Mouse (Mus musculus) right cerebral cortex, postnatal 14 days (tissue): Measurements from ENCODE around the gene Wdcp.
"Not testable (repeated sequence)": the region's sequence is repeated elsewhere in the genome, so short reads cannot be mapped to it uniquely, and the experiment has no call there.

ENCODE experiments used
- DNase-seq: peaks from one replicate; pipeline ENCODE4 v3.0.0; 2022

Wdcp gene

GRCm38 (mm10) chr12:4842890-4843597, at the start of gene Wdcp:
Gene Wdcp, plus strand, starts transcription at chr12:4843303.
- peak; percentile 89 for DNase-seq

DNA sequence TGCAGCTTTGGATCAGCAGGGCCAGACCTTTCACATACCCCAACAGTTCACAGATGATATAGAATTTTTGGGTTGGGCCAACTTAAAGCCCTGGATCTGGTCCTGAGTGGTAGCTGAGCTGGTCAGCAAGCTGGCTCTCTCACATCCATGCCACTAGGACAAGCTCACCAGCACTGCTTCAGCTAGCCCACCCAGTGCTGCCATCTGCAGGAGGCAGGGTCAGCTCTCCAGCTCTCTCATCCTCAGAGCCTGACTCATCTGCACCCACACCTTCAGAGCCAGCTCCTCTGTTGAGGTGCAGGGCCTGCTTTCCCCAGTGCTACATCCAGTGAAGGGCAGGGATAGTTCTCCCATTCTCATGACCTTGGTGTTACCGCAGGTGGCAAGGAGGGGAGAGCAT, 49.4 kb upstream of the Wdcp start:
- peak; percentile 30 for DNase-seq

DNA sequence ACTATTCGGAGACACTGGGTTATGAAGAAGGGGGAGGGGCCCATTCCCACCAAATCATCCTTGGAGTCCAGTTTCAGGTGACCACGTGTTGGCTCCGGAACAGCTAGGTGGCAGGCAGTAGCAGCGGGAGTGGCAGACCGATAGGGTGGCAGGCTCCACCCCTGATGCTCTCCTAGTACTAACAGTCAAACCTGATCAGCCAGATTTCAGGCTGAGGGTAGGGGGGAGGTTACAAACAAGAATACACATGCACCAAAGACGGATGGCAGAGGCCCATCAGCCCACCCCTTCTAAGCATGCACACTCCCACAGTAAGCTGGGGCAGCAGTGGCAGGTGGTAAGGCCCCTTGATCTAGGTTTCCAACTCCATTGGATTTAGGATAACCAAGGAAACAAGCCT, 45.6 kb upstream of the Wdcp start:
- not testable (repeated sequence) for DNase-seq

- DNase-seq, result no peak
Measured at GRCm38 (mm10) chr12:4811036-4811435, 32.1 kb upstream of the Wdcp start.

DNA sequence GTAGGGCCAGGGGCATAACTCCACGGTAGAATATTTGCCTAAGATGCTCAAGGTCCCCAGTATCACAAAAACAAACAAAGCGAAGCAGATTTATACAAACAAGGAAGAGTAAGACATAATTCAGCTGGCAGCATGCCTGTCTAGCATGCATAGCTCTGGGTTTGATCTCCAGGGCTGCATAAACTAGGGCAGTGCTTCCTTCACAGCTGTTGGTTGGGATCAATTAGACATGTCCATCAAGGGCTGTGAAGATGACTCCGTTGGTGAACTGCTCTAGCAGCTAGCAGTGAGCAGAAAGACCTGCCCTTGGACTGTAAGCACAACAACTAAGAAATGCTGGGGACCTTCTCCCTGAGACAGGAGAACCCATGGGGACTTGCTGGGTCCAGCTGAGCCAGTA, 31.4 kb upstream of the Wdcp start:
- DNase-seq, result no peak

- DNase-seq, result no peak
Measured at GRCm38 (mm10) chr12:4813636-4814035, 29.5 kb upstream of the Wdcp start.

DNA sequence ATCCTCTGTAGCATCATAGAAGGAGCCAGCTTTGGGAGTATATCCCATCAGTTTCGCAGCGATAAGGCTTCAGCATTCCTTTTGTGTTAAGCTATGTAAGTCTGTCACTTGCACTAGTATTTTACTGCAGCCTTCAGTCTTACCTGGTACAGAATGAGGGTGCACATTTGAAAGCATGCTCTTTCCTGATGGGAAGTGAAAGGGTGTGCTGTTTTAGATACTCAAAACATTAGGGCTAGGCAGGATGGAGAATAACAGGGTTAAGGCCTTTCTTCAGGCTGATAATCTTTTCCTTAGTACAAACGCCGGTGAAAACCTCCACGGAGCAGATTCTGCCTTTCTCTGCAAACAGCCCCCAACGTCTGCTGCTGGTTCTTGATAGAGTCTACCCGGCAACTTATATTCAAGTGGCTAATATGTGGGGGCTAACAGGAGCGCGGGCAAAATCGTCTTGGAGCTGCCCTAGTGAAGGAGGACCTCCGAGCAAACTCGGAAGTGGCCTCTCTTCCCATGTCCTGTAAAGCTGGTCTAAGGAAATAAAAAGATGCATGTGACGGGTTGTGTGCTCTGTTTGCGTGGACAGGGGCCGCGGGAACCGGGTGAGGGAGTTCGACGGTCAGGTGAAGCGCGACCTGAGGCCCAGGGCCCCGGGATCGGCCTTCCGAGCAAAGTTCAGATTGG, 26.3 kb upstream of the Wdcp start:
- no peak for DNase-seq

DNA sequence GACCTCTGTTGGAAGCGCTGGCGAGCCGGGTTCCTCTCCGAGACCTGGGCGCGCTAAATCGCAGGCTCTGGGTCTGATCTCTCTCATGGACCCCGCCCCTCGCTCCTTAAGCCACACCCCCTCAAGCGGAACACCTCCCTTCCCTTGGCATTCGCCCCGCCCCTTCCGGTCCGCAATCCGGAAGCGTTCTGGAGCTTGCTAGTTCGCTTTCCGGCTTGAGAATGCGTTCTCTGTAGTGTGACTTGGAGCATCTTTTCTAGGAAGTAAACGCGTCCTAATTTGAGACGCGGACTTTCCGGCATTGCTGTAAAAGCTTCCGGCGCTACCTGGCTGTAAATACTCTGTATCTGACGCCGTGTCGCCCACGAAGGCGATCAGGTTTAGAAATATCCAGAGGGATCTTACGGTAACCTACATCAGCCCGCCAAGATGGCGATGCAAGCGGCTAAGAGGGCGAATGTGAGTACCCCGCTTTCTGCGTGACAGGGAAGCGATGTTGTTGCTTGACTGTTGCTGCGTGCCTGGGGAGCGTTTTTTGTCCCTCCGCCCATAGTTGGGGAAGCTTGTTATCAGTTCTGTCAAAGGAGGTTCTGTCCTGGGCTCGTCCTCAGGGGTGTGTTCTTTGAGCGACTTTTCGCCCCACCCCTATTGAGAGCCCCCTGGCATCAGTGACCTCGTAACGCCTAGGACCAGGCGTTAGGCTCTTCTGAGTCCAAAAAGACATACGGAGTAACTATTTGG, 25.6 kb upstream of the Wdcp start, which contains the start of gene Sf3b6:
TSS of gene Sf3b6 (plus strand) at position 184 of the 741 bp plus-strand sequence.
- peak; percentile 97 for DNase-seq

DNA sequence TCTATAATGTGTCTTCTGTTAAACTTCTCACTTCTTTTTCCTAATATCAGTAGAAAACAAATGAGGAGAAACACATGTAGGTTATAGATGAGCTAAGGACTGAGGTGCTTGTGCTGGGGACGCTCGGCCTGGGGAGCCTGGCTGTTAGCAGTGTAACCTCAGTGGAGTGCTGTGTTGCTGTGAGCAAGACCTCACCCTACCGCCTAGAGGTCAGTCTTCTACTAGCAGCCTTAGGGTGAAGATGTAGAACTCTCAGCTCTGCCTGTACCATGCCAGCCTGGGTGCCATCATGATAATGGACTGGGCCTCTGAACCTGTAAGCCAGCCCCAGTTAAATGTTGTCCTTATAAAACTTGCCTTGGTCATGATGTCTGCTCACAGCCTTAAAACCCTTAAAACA, 15.8 kb upstream of the Wdcp start:
- no peak for DNase-seq

DNA sequence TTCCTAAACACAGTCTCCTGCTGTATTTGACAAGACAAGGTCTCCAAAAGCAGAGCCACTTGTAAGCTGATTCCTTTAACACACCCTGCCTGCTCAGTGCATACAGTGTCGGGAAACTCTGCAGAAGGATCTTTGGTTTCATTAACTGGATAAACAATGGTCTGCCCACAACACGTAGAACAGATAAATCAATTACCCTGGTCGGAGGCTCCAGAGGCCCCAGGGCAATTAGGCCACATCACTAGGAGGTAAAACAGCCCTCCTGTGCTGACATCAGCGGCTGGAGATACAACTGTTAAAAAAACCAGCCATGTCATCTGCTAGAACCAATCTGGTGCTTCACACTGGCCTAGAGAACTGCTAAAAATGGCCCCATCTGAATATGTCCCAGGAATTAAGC, 6.1 kb upstream of the Wdcp start:
- no peak for DNase-seq

GRCm38 (mm10) chr12:4840010-4840409, 3.1 kb upstream of the Wdcp start:
- no peak for DNase-seq

DNA sequence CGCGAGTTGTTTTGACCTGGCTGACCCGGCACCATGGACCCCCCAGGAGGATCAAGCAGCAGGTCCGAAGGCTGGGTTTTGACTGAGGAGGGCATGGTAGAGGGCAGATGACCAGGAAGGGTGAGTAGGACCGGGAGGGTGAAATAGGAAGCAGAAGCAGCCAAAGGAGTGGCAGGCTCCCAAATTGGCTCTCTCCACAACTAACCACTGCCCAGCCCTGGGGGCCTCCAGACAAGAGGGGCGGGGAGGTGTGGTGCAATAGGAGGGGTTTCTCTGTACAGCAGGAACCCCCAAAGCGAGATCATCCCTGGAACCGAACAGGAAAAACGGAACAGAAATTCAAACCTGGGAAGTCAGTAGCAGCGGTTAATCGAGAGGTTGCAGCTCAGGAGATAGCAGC, 2.4 kb upstream of the Wdcp start:
- no peak for DNase-seq

- peak; percentile 49 for DNase-seq
Measured at GRCm38 (mm10) chr12:4841392-4841887, 1.7 kb upstream of the Wdcp start, which contains the start of gene Fkbp1b. Gene Fkbp1b, minus strand, starts transcription at chr12:4841591.

DNA sequence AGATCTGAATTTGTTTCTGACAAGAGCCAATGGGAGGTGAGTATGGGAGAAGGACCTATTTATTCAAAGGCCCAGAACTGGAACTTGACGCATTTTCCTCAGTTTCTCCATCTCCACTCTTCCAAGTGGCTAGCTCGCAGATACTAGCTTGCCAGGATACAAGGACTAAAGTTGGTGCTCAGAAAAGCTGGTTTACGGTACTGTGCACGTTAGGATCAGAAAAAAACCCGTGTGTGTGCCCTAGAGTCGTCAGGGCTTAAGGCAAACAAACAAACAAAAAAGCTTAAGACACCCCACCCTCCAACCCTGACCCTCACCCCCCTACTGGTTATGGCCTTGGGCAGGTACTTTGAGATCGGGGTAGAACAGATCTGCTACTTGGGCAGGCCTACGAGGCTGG, 647 bp upstream of the Wdcp start:
- no peak for DNase-seq

GRCm38 (mm10) chr12:4843741-4844140, 638 bp downstream of the Wdcp start:
- peak; percentile 40 for DNase-seq

DNA sequence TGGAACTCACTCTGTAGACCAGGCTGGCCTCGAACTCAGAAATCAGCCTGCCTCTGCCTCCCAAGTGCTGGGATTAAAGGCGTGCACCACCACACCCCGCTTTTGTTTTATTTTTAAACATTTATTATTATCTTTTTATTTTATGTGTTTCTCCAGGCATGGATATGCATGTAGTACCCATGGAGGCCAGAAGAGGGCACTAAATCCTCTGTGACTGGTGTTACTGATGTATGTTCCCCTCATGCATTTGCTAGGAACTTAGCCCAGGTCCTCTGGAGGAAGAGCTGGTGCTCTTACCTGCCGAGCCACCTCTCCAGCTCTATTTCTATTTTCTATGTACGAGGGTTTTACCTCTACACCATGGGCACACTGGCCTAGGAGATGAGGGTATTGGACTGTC, 13.1 kb downstream of the Wdcp start:
- no peak for DNase-seq

DNA sequence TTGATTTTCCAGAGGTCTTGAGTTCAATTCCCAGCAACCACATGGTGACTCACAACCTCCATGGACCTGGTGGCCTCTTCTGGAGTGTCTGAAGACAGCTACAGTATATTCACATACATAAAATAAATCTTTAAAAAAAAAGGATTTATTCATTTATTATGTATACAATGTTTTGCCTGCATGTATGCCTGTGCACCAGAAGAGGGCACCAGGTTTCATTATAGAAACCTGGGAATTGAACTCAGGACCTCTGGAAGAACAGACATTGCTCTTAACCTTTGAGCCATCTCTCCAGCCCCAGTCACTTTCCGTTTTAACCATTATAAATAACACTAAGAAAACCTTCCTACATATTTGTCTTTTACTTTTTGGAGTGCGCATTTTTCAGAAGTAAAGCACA, 13.7 kb downstream of the Wdcp start:
- no peak for DNase-seq

DNA sequence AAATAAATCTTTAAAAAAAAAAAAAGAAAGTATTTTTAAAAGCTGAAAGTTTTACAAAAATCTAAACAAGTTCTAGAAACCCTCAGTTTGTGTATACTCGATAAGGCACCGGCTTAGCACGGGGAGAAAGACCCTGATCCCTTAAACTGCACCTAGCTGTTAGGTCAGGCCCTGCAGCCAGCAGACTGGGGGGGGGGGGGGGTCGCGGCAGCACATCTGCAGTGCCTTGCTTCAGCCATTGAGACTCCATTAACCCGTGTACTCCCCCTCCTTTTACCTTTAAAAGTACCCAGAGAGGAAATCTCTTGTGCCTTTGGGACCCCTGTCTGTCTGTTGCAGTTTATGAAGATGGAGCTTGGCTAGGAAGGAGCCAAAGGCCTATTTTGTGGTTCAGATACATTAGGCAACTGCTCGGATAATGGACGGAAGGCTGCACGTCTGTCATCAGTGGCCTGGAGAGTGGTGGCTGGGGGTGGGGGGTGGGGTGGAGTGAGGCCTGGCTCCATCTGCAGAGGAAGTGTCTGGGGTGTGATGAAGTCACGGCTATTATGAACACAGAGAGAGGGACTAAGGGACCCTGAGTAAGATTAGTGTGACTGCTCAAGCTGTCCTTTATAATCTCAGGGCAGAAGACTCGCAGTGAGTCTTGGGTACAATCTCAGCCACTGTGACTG, 16.3 kb downstream of the Wdcp start:
- no peak for DNase-seq

DNA sequence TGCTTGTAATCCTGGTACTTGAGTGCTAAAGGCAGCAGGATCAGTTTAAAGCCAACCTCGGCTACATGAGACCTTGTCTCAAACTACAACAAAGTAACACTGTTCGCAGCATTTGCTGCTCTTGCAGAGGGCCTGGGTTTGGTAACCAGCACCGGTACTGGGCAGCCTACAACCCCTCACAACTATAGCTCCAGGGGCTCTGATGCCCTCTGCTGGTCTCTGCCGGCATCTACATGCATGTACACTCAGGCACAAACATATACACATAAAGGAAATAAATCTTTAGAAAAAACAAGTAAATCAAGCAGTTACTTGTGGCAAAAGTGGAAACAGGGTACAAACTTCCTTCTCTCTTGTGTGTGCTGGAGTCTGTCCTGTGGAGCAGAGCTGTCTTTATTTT, 19.6 kb downstream of the Wdcp start:
- DNase-seq, result no peak

DNA sequence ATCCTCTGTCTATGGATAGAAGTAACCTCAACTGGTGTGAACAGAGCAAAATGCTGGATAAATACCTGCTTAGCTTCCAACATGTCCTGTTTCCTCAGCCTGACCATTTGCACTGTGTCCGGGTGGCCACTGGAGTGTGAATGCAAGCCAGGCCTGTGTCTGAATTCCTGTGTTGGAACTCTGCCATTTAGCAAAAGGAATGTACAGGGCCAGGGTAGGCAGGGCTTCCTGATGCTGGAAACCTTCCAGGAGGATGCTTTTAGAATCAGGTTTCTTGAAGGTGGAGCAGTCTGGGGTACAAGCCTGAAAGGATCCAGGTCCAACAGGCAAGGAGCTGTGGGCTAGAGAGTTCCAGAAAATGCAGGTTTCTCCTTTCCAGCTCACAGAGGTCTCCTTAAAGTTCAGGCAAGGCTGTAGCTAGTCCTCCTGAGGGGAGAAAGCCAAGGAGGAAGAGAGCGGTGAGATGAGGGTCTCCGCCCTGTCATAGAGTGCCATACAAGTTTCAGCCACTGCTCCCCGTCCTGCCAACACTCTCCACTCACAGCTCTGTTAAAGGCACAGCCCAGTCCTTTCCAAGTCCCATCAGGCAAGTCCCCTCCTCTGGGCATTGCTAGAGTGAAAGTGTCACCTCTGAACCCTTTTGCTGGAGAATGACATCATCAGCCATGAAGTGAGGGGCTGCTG, 20.7 kb downstream of the Wdcp start:
- no peak for DNase-seq

DNA sequence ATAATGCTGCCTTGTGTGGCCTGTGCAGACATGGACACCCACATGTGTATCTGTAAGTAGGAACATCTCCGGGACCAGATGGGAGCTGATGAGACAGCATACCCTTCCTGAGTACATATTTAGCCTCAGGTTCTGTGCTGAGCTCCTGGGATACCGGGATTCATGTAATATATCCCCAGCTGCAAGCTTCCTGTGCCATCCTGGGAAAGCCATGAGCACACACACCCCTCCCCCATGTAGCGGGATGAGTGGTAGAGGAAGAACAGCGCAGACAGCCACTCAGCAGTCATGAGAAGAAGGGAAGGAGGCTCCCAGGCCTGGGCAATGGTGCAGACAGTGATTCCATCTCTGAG, 21.2 kb downstream of the Wdcp start:
- peak; percentile 39 for DNase-seq

- DNase-seq, result no peak
Measured at GRCm38 (mm10) chr12:4868924-4869323, 25.8 kb downstream of the Wdcp start.

DNA sequence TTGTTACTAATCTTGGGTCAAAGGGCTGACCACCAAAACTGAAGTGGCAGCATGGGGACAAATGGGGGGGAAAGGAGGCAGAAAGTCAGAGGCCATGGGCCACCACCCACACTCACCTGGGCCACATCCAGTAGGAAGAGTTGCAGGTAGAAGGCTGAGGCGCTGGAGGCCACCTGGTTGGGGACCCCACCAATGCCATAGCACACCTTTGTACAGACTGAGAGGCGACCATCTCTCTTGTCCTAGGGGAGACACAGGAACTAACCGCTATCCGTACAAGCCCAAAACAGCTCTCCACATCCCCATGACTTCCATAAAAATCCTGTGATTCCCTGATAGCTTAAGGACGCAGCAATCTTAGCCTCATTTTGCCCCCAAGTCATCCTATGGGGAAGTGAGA, 28.2 kb downstream of the Wdcp start:
- no peak for DNase-seq
